Mouse (Mus musculus) stomach, embryonic 15.5 days (tissue): ENCODE results near the gene Banf1. TPM values are rescaled to one million over a fixed set of nuclear protein-coding genes. Genes with fewer than 3 reads are reported as not detected.

Experiments used
- ATAC-seq: fragments of 200-750 bp; cut with Nextera tagmentation; 2 replicates; pipeline ENCODE4 v1.8.0; 2017; ENCODE audit warnings: low read depth, moderate number of reproducible peaks, moderate TSS enrichment; ENCODE audit not compliant: insufficient read depth, low FRiP score
- H3K27ac ChIP-seq: fragments of 300-500 bp; sonication (generic); 2 replicates; pipeline ENCODE4 v1.5.1; 2015; ENCODE audit warnings: mild to moderate bottlenecking, inconsistent platforms
- H3K27me3 ChIP-seq: fragments of 300-500 bp; sonication (generic); replicated peaks from 2 replicates; pipeline ENCODE4 v1.6.1; 2015; ENCODE audit warnings: inconsistent platforms
- H3K36me3 ChIP-seq: fragments of 300-500 bp; sonication (generic); 2 replicates; pipeline ENCODE4 v1.6.1; 2015; ENCODE audit warnings: inconsistent platforms
- H3K4me1 ChIP-seq: fragments of 300-500 bp; sonication (generic); 2 replicates; pipeline ENCODE4 v1.6.1; 2015; ENCODE audit warnings: inconsistent platforms
- H3K4me2 ChIP-seq: fragments of 300-500 bp; sonication (generic); 2 replicates; pipeline ENCODE4 v1.6.1; 2015; ENCODE audit warnings: mild to moderate bottlenecking, inconsistent platforms
- H3K4me3 ChIP-seq: fragments of 300-500 bp; sonication (generic); replicated peaks from 2 replicates; pipeline ENCODE4 v1.5.1; 2015; ENCODE audit warnings: inconsistent platforms
- H3K9ac ChIP-seq: fragments of 300-500 bp; sonication (generic); 2 replicates; pipeline ENCODE4 v1.6.1; 2015; ENCODE audit warnings: inconsistent platforms
- H3K9me3 ChIP-seq: fragments of 300-500 bp; sonication (generic); 2 replicates; pipeline ENCODE4 v1.6.1; 2016; ENCODE audit warnings: inconsistent platforms
- WGBS: fragments of 180-500 bp; shearing (Covaris S2); methylation state at CpG from one replicate; pipeline ENCODE4 v1.1.7; 2015; 5-methylcytosine and 5-hydroxymethylcytosine counted together
- polyA plus RNA-seq: library from polyadenylated mRNA; unstranded; fragments of >200 nt; fragmentation: Nextera tagmentation; extraction: Ambion mirVana; gene quantifications from 2 replicates; pipeline ENCODE4 v1.2.1, GENCODE M21; 2015

The Banf1 gene
- polyA plus RNA-seq, 1 experiment from 2014 or later: 433 TPM

- Histone ChIP-seq H3K4me2 (no peak overlapping the region), H3K27me3 (no peaks in the 10 kb centered on the region), H3K36me3 (no peaks in the 10 kb centered on the region), H3K4me1 (peaks cover 3% of the 10 kb centered on the region; the same call in 1 of the 2 replicates), H3K9me3 (no peaks in the 10 kb centered on the region), H3K9ac (no peak overlapping the region), H3K4me3 (no peak overlapping the region), H3K27ac (no peak overlapping the region)
- ATAC-seq: no peak
- 68% methylated on average over 4 of the region's 4 CpGs for WGBS
These were observed 28.4 kb upstream of the Banf1 start for GRCm38 (mm10) chr19:5395371-5395770.

DNA sequence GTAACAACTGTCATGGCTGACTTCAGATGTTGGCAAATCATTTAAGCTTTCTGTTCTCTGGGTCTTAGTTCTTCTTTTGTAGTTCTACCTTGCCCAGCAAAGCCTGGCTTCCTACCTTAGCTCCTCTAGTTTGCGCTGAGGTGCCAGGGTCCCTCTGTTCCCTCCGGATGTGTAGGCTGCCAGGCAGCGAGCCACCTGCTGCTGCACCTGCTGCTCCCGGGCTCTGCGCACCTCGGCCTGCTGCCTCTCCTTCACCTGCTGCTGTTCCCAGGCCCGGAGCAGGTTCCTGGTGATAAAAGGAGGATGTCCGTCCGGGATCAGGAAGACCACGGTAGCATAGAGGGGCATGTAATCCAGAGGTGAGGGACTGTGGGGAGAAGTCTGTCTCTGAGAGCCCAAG is 27.2 kb upstream of the Banf1 start:
- H3K4me3 ChIP-seq: no peak overlapping the region
- no peaks in the 10 kb centered on the region for H3K27me3 ChIP-seq
- WGBS: 48% methylated on average over 10 of the region's 10 CpGs
- peak overlapping the region; percentile 65 for H3K27ac ChIP-seq
- no peaks in the 10 kb centered on the region for H3K9me3 ChIP-seq
- H3K9ac ChIP-seq: no peak overlapping the region
- H3K36me3 ChIP-seq: no peaks in the 10 kb centered on the region
- H3K4me1 ChIP-seq: peaks cover 9% of the 10 kb centered on the region
- H3K4me2 ChIP-seq: no peak overlapping the region
- ATAC-seq: peak; percentile 51; the same call in 1 of the 2 replicates

- Histone ChIP-seq H3K27me3 (no peaks in the 10 kb centered on the region), H3K4me1 (peaks cover 9% of the 10 kb centered on the region), H3K27ac (0 out of 2 replicates have a peak overlapping the region, but pooled peaks have one; percentile 2), H3K9ac (no peak overlapping the region), H3K4me3 (no peak overlapping the region), H3K36me3 (no peaks in the 10 kb centered on the region), H3K4me2 (no peak overlapping the region), H3K9me3 (no peaks in the 10 kb centered on the region)
- no peak for ATAC-seq
- WGBS: 43% methylated on average over 4 of the region's 4 CpGs
These were observed 25.9 kb upstream of the Banf1 start for GRCm38 (mm10) chr19:5392892-5393291.

DNA sequence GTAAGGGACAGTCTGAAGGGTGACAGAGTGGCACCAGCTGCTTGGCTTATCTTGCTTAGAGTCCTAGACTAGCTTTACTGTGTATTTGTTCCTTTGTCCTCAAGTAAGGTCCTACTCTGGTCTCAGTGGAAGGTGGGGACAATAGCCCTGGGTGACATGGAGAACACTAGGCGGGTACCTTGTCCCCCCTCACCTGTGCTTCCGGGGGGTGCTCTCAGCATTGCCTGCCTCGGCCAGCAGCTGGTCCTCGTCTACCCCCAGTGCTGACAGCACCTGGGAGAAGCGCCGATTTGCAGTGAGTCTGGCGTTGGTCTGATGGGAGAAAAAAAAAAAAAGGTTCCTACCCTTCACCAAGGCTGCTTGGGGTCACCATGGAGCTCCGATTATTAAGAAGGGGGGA is 23.4 kb upstream of the Banf1 start:
- WGBS: 47% methylated on average over 8 of the region's 8 CpGs

GRCm38 (mm10) chr19:5389647-5390046 is 22.7 kb upstream of the Banf1 start:
- 14% methylated on average over 12 of the region's 12 CpGs for WGBS
- Histone ChIP-seq H3K9ac (peak overlapping the region; percentile 3; the same call in 1 of the 2 replicates), H3K4me1 (peaks cover 26% of the 10 kb centered on the region), H3K4me3 (peak overlapping the region; percentile 79), H3K9me3 (no peaks in the 10 kb centered on the region), H3K27ac (peak overlapping the region; percentile 89), H3K36me3 (peaks cover 12% of the 10 kb centered on the region), H3K4me2 (peak overlapping the region; percentile 62), H3K27me3 (no peaks in the 10 kb centered on the region)
- no peak for ATAC-seq

More for the DNA sequence above, 23.4 kb upstream of the Banf1 start:
- no peaks in the 10 kb centered on the region for H3K9me3 ChIP-seq
- peak overlapping the region; percentile 79 for H3K4me3 ChIP-seq
- H3K4me1 ChIP-seq: peaks cover 26% of the 10 kb centered on the region
- H3K36me3 ChIP-seq: peaks cover 4% of the 10 kb centered on the region; the same call in 1 of the 2 replicates
- H3K27ac ChIP-seq: peak overlapping the region; percentile 67
- H3K9ac ChIP-seq: peak overlapping the region; percentile 3; the same call in 1 of the 2 replicates
- peak overlapping the region; percentile 62 for H3K4me2 ChIP-seq
- no peaks in the 10 kb centered on the region for H3K27me3 ChIP-seq
- ATAC-seq: no peak

GRCm38 (mm10) chr19:5388588-5389242 is 21.7 kb upstream of the Banf1 start, which contains the start of gene Sart1:
Gene Sart1, minus strand, starts transcription at chr19:5388703.
- 1% methylated on average over 43 of the region's 43 CpGs for WGBS

DNA sequence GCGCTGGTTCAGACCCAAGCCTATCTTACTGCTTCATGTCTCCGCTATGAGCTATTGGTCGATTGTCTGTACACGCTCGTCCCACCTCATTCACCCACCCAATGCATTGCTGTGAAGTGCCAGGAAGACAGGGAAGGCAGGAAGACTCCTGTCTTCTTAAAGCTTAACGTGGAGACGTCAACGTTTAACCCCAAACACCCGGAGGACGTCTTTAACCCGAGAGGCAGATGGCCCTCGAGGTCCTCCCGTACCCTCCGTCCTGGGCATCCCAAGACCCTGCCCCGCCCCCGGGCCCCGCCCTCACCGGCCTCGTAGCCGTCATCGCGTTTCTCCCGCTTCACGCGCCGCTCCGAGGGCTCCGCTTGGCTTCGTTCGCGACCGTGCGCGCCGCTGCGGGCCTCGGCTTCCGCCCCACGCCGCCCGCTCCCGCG is 21.1 kb upstream of the Banf1 start:
- Histone ChIP-seq H3K9ac (peak overlapping the region; percentile 66), H3K27me3 (no peaks in the 10 kb centered on the region), H3K27ac (peak overlapping the region; percentile 70), H3K9me3 (no peaks in the 10 kb centered on the region), H3K36me3 (peaks cover 28% of the 10 kb centered on the region), H3K4me2 (peak overlapping the region; percentile 72), H3K4me1 (peaks cover 26% of the 10 kb centered on the region), H3K4me3 (peak overlapping the region; percentile 79)
- peak; percentile 25; the same call in 1 of the 2 replicates for ATAC-seq
- WGBS: under 1% methylated on average over 42 of the region's 43 CpGs

More at GRCm38 (mm10) chr19:5388588-5389242, 21.7 kb upstream of the Banf1 start, which contains the start of gene Sart1:
- H3K27ac ChIP-seq: peak within 1 kb of the TSS; percentile 89
- peaks cover 21% of the 10 kb centered on the region for H3K36me3 ChIP-seq
- H3K9me3 ChIP-seq: no peaks in the 10 kb centered on the region
- no peaks in the 10 kb centered on the region for H3K27me3 ChIP-seq
- H3K4me3 ChIP-seq: peak within 1 kb of the TSS; percentile 79
- peaks cover 26% of the 10 kb centered on the region for H3K4me1 ChIP-seq
- peak within 1 kb of the TSS; percentile 72 for H3K4me2 ChIP-seq
- ATAC-seq: peak; percentile 95
- peak within 1 kb of the TSS; percentile 66 for H3K9ac ChIP-seq

DNA sequence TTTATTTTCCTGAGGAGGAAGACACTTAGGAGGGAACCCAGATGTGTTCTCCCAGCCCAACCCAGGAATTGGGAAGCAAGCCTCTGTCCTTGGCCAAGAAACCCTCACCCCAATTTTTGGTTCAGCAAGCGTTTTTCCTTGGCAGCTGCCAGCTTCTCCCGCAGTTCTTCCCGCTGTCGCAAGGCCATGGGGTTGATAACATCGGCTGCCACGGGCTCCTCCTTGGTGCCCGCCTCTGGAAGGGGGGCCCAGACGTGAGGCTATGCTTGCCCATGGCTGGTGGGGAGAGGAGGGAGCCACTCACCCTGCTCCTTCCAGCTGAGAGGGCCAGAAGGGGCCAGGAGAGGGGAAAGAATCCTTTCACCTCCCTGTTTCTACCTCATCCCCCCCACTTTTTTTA is 17.7 kb upstream of the Banf1 start:
- H3K36me3 ChIP-seq: peaks cover 61% of the 10 kb centered on the region
- 93% methylated on average over 8 of the region's 8 CpGs for WGBS
- ATAC-seq: no peak

GRCm38 (mm10) chr19:5383326-5383725 is 16.4 kb upstream of the Banf1 start:
- Histone ChIP-seq H3K9me3 (no peaks in the 10 kb centered on the region), H3K27ac (no peak overlapping the region), H3K27me3 (no peaks in the 10 kb centered on the region), H3K4me2 (no peak overlapping the region), H3K36me3 (peaks cover 72% of the 10 kb centered on the region), H3K4me3 (no peak overlapping the region), H3K4me1 (peaks cover 17% of the 10 kb centered on the region; the same call in 1 of the 2 replicates), H3K9ac (no peak overlapping the region)
- no peak for ATAC-seq
- WGBS: 93% methylated on average over 12 of the region's 12 CpGs

More for the DNA sequence above, 17.7 kb upstream of the Banf1 start:
- no peaks in the 10 kb centered on the region for H3K27me3 ChIP-seq
- H3K9ac ChIP-seq: no peak overlapping the region
- no peak overlapping the region for H3K27ac ChIP-seq
- peaks cover 19% of the 10 kb centered on the region for H3K4me1 ChIP-seq
- no peak overlapping the region for H3K4me3 ChIP-seq
- no peak overlapping the region for H3K4me2 ChIP-seq
- H3K9me3 ChIP-seq: no peaks in the 10 kb centered on the region

GRCm38 (mm10) chr19:5377446-5377845 is 10.5 kb upstream of the Banf1 start:
- 91% methylated on average over 1 of the region's 1 CpGs for WGBS
- H3K36me3 ChIP-seq: peaks cover 48% of the 10 kb centered on the region

DNA sequence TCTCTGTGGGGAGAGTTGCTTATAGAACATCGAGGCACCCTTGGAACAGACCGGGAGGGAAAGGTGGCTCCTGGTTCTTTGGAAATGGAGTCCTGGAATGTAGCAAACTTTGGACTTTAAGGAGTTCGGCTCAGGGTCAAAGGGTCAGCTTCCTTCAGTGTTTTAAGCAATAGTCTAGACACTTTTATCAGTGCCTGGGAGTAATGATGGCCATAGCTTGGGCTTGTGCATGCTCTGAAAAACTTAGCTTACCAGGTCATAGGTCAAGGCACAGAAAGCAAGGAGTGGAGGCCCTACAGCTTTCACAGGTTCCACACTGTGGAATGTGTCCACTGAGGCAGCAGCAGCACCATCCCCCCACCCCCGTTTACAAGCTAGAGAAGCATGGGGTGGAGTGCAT is 7.8 kb upstream of the Banf1 start:
- H3K27ac ChIP-seq: no peak overlapping the region
- H3K4me3 ChIP-seq: no peak overlapping the region
- H3K4me2 ChIP-seq: no peak overlapping the region
- H3K9me3 ChIP-seq: no peaks in the 10 kb centered on the region
- H3K27me3 ChIP-seq: no peaks in the 10 kb centered on the region
- ATAC-seq: no peak; the same call in 1 of the 2 replicates
- H3K4me1 ChIP-seq: no peaks in the 10 kb centered on the region
- peaks cover 38% of the 10 kb centered on the region for H3K36me3 ChIP-seq
- 67% methylated on average over 4 of the region's 4 CpGs for WGBS
- H3K9ac ChIP-seq: no peak overlapping the region

More at GRCm38 (mm10) chr19:5377446-5377845, 10.5 kb upstream of the Banf1 start:
- Histone ChIP-seq H3K27me3 (no peaks in the 10 kb centered on the region), H3K9ac (no peak overlapping the region), H3K4me1 (no peaks in the 10 kb centered on the region), H3K27ac (no peak overlapping the region), H3K4me3 (no peak overlapping the region), H3K4me2 (no peak overlapping the region), H3K9me3 (no peaks in the 10 kb centered on the region)
- ATAC-seq: no peak

DNA sequence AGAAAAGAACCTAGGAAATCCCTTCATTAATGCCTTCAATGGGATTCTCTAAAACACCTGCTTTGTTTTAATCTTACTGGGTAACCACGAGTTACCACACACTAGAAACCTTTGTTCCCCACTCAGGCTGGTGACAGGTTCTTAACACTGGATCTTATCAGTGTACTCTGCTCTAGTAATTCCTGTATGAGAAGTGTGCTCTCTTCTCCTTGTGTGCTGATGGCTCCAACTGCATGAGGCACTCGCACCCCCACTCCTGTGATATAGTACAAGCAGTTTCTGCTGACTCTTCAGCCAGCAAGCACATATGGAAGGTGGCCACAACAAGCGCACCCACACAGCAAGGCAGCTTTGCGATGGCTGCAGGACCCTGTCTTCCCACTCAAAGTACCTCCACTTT is 7.2 kb upstream of the Banf1 start:
- Histone ChIP-seq H3K4me3 (no peak overlapping the region), H3K27me3 (no peaks in the 10 kb centered on the region), H3K9ac (no peak overlapping the region), H3K27ac (no peak overlapping the region), H3K4me2 (no peak overlapping the region), H3K36me3 (peaks cover 34% of the 10 kb centered on the region), H3K9me3 (no peaks in the 10 kb centered on the region), H3K4me1 (no peaks in the 10 kb centered on the region)
- WGBS: 77% methylated on average over 4 of the region's 4 CpGs
- no peak for ATAC-seq
